Mouse (Mus musculus) lung, postnatal 0 days (tissue): ENCODE data around the gene Ndufa5.

ENCODE experiments used
- CTCF ChIP-seq: IDR thresholded peaks from 2 replicates; pipeline ENCODE4 v1.5.1; 2016; ENCODE audit warnings: antibody characterized with exemption, mild to moderate bottlenecking
- EP300 ChIP-seq: IDR thresholded peaks from 2 replicates; pipeline ENCODE4 v1.6.1; 2016; ENCODE audit warnings: antibody characterized with exemption, mild to moderate bottlenecking, control low read depth

- no peak for TF ChIP-seq CTCF
- no peak for TF ChIP-seq EP300
Measured at GRCm38 (mm10) chr6:24538435-24538834, 10.6 kb upstream of the Ndufa5 start.
